Mouse (Mus musculus) midbrain, embryonic 16.5 days (tissue): ENCODE measurements around the gene Mfsd11. TPM values are rescaled to one million over a fixed set of nuclear protein-coding genes. Genes with fewer than 3 reads are reported as not detected.

Experiments
- ATAC-seq: fragments of 200-750 bp; cut with Nextera tagmentation; 2 replicates; pipeline ENCODE4 v1.8.0; 2017; ENCODE audit warnings: moderate TSS enrichment
- H3K27ac ChIP-seq: fragments of 300-500 bp; sonication (generic); 2 replicates; pipeline ENCODE4 v1.5.1; 2014; ENCODE audit warnings: mild to moderate bottlenecking, low read length, mixed read lengths
- H3K27me3 ChIP-seq: fragments of 300-500 bp; sonication (generic); 2 replicates; pipeline ENCODE4 v1.6.1; 2014; ENCODE audit warnings: low read depth, low read length, mixed read lengths; ENCODE audit not compliant: control insufficient read depth, insufficient read depth
- H3K36me3 ChIP-seq: fragments of 300-500 bp; sonication (generic); 2 replicates; pipeline ENCODE4 v1.6.1; 2014; ENCODE audit warnings: mild to moderate bottlenecking, low read length, moderate library complexity, mixed read lengths; ENCODE audit not compliant: control insufficient read depth, insufficient read depth
- H3K4me1 ChIP-seq: fragments of 300-500 bp; sonication (generic); 2 replicates; pipeline ENCODE4 v1.6.1; 2014; ENCODE audit warnings: mild to moderate bottlenecking, low read length, mixed read lengths; ENCODE audit not compliant: control insufficient read depth, insufficient read depth
- H3K4me2 ChIP-seq: fragments of 300-500 bp; sonication (generic); 2 replicates; pipeline ENCODE4 v1.6.1; 2014; ENCODE audit warnings: mild to moderate bottlenecking, low read length, mixed read lengths
- H3K4me3 ChIP-seq: fragments of 300-500 bp; sonication (generic); 2 replicates; pipeline ENCODE4 v1.5.1; 2014; ENCODE audit warnings: low read depth, mild to moderate bottlenecking, low read length, moderate library complexity, mixed read lengths
- H3K9ac ChIP-seq: fragments of 300-500 bp; sonication (generic); 2 replicates; pipeline ENCODE4 v1.6.1; 2014; ENCODE audit warnings: low read depth, low read length, mixed read lengths
- H3K9me3 ChIP-seq: fragments of 300-500 bp; sonication (generic); replicated peaks from 2 replicates; pipeline ENCODE4 v1.6.1; 2014; ENCODE audit warnings: mild to moderate bottlenecking, low read length, mixed read lengths; ENCODE audit not compliant: control insufficient read depth, poor library complexity, severe bottlenecking
- WGBS: fragments of 180-500 bp; shearing (Covaris S2); extraction: QIAGEN DNeasy Blood & Tissue Kit; methylation state at CpG from one replicate; pipeline ENCODE4 v1.1.7; 2014; 5-methylcytosine and 5-hydroxymethylcytosine counted together
- polyA plus RNA-seq: library from polyadenylated mRNA; unstranded; fragments of >200 nt; fragmentation: Nextera tagmentation; extraction: Ambion mirVana; gene quantifications from 2 replicates; pipeline ENCODE4 v1.2.1, GENCODE M21; 2015

Gene Mfsd11
- polyA plus RNA-seq, result 56.1 and 56.2 TPM in 2 replicates

DNA sequence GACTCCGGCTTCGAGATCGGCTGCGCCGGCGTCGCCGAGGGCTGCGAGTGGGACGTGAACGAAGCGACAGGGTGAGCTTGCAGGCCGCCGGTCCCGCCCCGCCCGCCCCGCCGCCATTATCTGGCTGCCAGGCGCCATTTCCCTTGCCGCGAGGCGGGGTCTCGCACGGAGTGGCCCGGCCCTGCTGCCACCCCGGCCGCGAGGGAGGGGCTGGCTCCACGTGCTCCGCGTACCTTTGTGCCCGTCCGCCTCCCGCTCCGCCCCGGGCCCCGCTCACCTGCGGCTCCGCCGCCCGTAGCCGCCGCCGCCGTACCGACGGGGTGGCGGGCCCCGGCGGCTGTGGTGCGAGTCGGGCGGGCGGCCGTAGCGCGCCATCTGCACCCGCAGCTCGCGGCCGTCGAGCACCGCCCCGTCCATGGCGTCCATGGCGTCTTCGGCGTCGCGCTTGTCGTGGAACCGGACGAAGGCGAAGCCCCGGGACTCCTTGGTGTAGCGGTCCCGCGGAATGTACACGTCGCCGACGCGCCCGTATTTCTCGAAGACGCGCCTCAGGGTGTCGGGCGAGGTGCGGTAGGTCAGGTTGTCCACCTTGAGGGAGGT is at the start of gene Mfsd11:
Gene Mfsd11 (plus strand): TSS at position 150 of the 600 bp plus-strand sequence.
- Histone ChIP-seq H3K9ac (peak within 1 kb of the TSS; percentile 97), H3K4me2 (peak within 1 kb of the TSS; percentile 79), H3K9me3 (no peaks in the 10 kb centered on the region), H3K27me3 (no peaks in the 10 kb centered on the region), H3K36me3 (peaks cover 1% of the 10 kb centered on the region; the same call in 1 of the 2 replicates), H3K4me3 (peak within 1 kb of the TSS; percentile 93), H3K4me1 (peaks cover 35% of the 10 kb centered on the region), H3K27ac (peak within 1 kb of the TSS; percentile 99)
- under 1% methylated on average over 66 of the region's 91 CpGs for whole genome bisulfite sequencing
- peak; percentile 44 for ATAC-seq

DNA sequence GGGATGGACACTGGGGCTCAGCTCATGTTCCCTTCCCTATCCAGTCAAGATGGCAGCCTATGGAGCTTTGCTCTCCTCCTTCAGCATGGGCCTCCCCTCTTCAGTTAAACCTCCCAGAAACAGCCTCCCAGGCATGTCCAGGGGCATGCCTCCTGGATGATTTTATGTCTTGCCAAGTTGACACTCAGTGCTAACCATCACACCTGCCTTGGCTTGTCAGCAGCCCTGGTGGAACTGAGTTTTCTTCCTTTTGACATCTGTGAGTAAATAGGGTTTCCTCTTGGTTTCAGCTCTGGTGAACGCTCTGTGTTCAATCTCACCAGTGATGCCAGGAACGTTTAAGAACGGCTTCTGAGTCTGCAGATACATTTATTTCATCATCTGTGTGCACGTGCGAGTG is 49.5 kb upstream of the Mfsd11 start:
- no peak for ATAC-seq
- Histone ChIP-seq H3K9ac (no peak overlapping the region), H3K9me3 (no peaks in the 10 kb centered on the region), H3K4me2 (no peak overlapping the region), H3K27me3 (no peaks in the 10 kb centered on the region), H3K4me1 (peaks cover 4% of the 10 kb centered on the region; the same call in 1 of the 2 replicates), H3K4me3 (no peak overlapping the region), H3K36me3 (no peaks in the 10 kb centered on the region), H3K27ac (no peak overlapping the region)
- 90% methylated on average over 5 of the region's 5 CpGs for WGBS

GRCm38 (mm10) chr11:116806136-116807071 is 45.8 kb upstream of the Mfsd11 start:
- Histone ChIP-seq H3K4me3 (no peak overlapping the region), H3K9me3 (no peaks in the 10 kb centered on the region), H3K4me2 (no peak overlapping the region), H3K9ac (no peak overlapping the region), H3K27ac (no peak overlapping the region), H3K36me3 (no peaks in the 10 kb centered on the region), H3K27me3 (no peaks in the 10 kb centered on the region), H3K4me1 (peaks cover 17% of the 10 kb centered on the region)
- whole genome bisulfite sequencing, result 72% methylated on average over 15 of the region's 15 CpGs
- no peak for ATAC-seq

DNA sequence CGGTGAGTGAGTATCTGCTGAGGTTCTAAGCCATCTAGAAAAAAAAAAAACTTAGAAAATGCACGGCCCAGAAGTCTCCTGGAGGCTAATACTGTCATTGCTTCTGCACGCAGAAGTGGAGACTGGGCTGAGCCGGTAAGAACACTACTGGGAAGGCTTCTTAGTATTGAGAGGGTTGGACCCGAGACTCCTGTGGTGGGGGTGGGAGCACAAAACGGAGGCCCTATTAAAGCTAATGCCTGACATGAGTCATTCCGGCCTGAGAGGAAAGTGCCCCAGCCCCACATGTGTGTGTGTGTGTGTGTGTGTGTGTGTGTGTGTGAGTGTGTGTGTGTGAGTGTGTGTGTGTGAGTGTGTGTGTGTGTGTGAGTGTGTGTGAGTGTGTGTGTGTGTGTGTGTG is 45.1 kb upstream of the Mfsd11 start:
- no peak for ATAC-seq
- no peak overlapping the region for H3K4me3 ChIP-seq
- peaks cover 22% of the 10 kb centered on the region for H3K4me1 ChIP-seq
- no peaks in the 10 kb centered on the region for H3K36me3 ChIP-seq
- H3K27ac ChIP-seq, result no peak overlapping the region
- H3K9me3 ChIP-seq, result no peaks in the 10 kb centered on the region
- no peak overlapping the region for H3K9ac ChIP-seq
- 53% methylated on average over 7 of the region's 7 CpGs for WGBS
- H3K27me3 ChIP-seq, result no peaks in the 10 kb centered on the region
- no peak overlapping the region for H3K4me2 ChIP-seq

- Histone ChIP-seq H3K4me2 (no peak overlapping the region), H3K4me1 (peaks cover 26% of the 10 kb centered on the region), H3K27me3 (no peaks in the 10 kb centered on the region), H3K9ac (no peak overlapping the region), H3K36me3 (no peaks in the 10 kb centered on the region), H3K4me3 (no peak overlapping the region), H3K27ac (no peak overlapping the region; the same call in 1 of the 2 replicates), H3K9me3 (no peaks in the 10 kb centered on the region)
- 74% methylated on average over 3 of the region's 3 CpGs for WGBS
- ATAC-seq, result no peak
Measured at GRCm38 (mm10) chr11:116807526-116807925, 44.7 kb upstream of the Mfsd11 start.

- Histone ChIP-seq H3K4me3 (no peak overlapping the region), H3K9ac (no peak overlapping the region; the same call in 1 of the 2 replicates), H3K4me1 (peaks cover 31% of the 10 kb centered on the region), H3K36me3 (no peaks in the 10 kb centered on the region), H3K27ac (no peak overlapping the region; the same call in 1 of the 2 replicates), H3K27me3 (no peaks in the 10 kb centered on the region), H3K4me2 (no peak overlapping the region), H3K9me3 (no peaks in the 10 kb centered on the region)
- no peak for ATAC-seq
- 21% methylated on average over 7 of the region's 7 CpGs for WGBS
Measured at GRCm38 (mm10) chr11:116807938-116808606, 44.2 kb upstream of the Mfsd11 start.

GRCm38 (mm10) chr11:116808811-116809395 is 43.3 kb upstream of the Mfsd11 start:
- Histone ChIP-seq H3K27me3 (no peaks in the 10 kb centered on the region), H3K27ac (no peak overlapping the region), H3K9me3 (no peaks in the 10 kb centered on the region), H3K9ac (no peak overlapping the region), H3K36me3 (no peaks in the 10 kb centered on the region), H3K4me1 (peaks cover 39% of the 10 kb centered on the region), H3K4me2 (no peak overlapping the region), H3K4me3 (no peak overlapping the region)
- WGBS, result 78% methylated on average over 11 of the region's 11 CpGs
- no peak for ATAC-seq

DNA sequence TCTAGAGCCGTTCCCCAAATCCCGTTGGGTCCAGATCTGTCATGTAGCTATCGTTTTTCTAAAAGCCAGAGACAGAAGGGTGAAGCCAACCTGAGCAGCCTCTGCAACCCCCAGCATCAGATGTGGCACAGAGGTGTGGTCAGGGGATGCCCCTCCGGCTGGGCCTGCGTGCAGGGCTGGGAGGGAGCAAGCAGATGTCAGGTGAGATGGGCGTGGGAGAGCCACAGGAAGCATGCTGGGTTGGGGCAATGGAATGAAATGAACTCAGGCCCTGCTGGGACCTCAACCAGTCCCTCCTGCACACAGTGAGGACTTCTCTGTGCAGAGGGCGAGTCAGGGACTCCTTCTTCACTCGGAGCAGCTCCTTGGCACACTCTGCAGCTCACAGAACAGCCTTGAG is 42.7 kb upstream of the Mfsd11 start:
- H3K4me3 ChIP-seq, result no peak overlapping the region
- H3K4me2 ChIP-seq, result no peak overlapping the region
- H3K27ac ChIP-seq, result peak overlapping the region; percentile 79; the same call in 1 of the 2 replicates
- no peaks in the 10 kb centered on the region for H3K27me3 ChIP-seq
- H3K36me3 ChIP-seq, result no peaks in the 10 kb centered on the region
- peaks cover 45% of the 10 kb centered on the region for H3K4me1 ChIP-seq
- no peak for ATAC-seq
- H3K9ac ChIP-seq, result peak overlapping the region; percentile 49; the same call in 1 of the 2 replicates
- H3K9me3 ChIP-seq, result no peaks in the 10 kb centered on the region
- WGBS, result 85% methylated on average over 8 of the region's 8 CpGs
